Mouse (Mus musculus) intestine, embryonic 15.5 days (tissue): ENCODE results near the gene Incenp. TPM values are rescaled to one million over a fixed set of nuclear protein-coding genes. Genes with fewer than 3 reads are reported as not detected.
A peak's percentile ranks its signal among the peaks of the same experiment; 100 is the strongest.
"Not testable (repeated sequence)": the region's sequence is repeated elsewhere in the genome, so short reads cannot be mapped to it uniquely, and the experiment has no call there.

ENCODE experiments used
- ATAC-seq: fragments of 200-750 bp; cut with Nextera tagmentation; 2 replicates; pipeline ENCODE4 v1.8.0; 2017; ENCODE audit warnings: moderate TSS enrichment, moderate library complexity
- H3K27ac ChIP-seq: fragments of 300-500 bp; sonication (generic); 2 replicates; pipeline ENCODE4 v1.5.1; 2015; ENCODE audit warnings: mild to moderate bottlenecking, inconsistent platforms
- H3K27me3 ChIP-seq: fragments of 300-500 bp; sonication (generic); replicated peaks from 2 replicates; pipeline ENCODE4 v1.6.1; 2015; ENCODE audit warnings: inconsistent platforms
- H3K36me3 ChIP-seq: fragments of 300-500 bp; sonication (generic); 2 replicates; pipeline ENCODE4 v1.6.1; 2015; ENCODE audit warnings: inconsistent platforms
- H3K4me1 ChIP-seq: fragments of 300-500 bp; sonication (generic); replicated peaks from 2 replicates; pipeline ENCODE4 v1.6.1; 2015; ENCODE audit warnings: inconsistent platforms
- H3K4me2 ChIP-seq: fragments of 300-500 bp; sonication (generic); replicated peaks from 2 replicates; pipeline ENCODE4 v1.6.1; 2015; ENCODE audit warnings: mild to moderate bottlenecking, inconsistent platforms
- H3K4me3 ChIP-seq: fragments of 300-500 bp; sonication (generic); replicated peaks from 2 replicates; pipeline ENCODE4 v1.5.1; 2015; ENCODE audit warnings: inconsistent platforms
- H3K9ac ChIP-seq: fragments of 300-500 bp; sonication (generic); 2 replicates; pipeline ENCODE4 v1.6.1; 2015; ENCODE audit warnings: inconsistent platforms
- H3K9me3 ChIP-seq: fragments of 300-500 bp; sonication (generic); 2 replicates; pipeline ENCODE4 v1.6.1; 2016; ENCODE audit warnings: inconsistent platforms
- WGBS: fragments of 180-500 bp; shearing (Covaris S2); methylation state at CpG from one replicate; pipeline ENCODE4 v1.1.7; 2015; 5-methylcytosine and 5-hydroxymethylcytosine counted together
- polyA plus RNA-seq: library from polyadenylated mRNA; unstranded; fragments of >200 nt; fragmentation: Nextera tagmentation; extraction: Ambion mirVana; gene quantifications from 2 replicates; pipeline ENCODE4 v1.2.1, GENCODE M21; 2015

Incenp gene
- polyA plus RNA-seq, 1 experiment from 2014 or later, result 87.6 TPM

DNA sequence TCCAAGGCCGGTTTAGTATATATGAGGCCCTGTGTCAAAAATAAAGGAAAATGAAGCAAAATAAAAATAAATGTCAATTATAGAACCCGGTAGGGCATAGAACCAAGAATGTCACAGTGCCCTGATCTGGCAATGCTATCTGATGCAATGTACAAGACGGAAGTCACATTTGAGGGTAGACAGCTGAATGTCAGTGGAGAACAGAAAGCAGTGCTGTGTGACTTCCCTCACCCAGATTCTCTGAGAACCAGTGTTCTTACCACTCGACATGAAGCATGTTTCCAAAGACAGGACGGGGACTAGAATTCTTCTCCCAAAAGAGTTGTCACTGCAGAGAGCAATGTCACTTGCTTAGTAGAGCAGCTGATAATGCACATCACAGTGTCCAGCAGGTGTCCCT is 14.4 kb upstream of the Incenp start:
- Histone ChIP-seq H3K9ac (no peak overlapping the region), H3K9me3 (no peaks in the 10 kb centered on the region), H3K36me3 (no peaks in the 10 kb centered on the region), H3K4me3 (no peak overlapping the region), H3K27me3 (no peaks in the 10 kb centered on the region), H3K4me1 (no peaks in the 10 kb centered on the region), H3K4me2 (no peak overlapping the region), H3K27ac (no peak overlapping the region)
- ATAC-seq, result no peak
- 85% methylated on average over 5 of the region's 5 CpGs for WGBS

DNA sequence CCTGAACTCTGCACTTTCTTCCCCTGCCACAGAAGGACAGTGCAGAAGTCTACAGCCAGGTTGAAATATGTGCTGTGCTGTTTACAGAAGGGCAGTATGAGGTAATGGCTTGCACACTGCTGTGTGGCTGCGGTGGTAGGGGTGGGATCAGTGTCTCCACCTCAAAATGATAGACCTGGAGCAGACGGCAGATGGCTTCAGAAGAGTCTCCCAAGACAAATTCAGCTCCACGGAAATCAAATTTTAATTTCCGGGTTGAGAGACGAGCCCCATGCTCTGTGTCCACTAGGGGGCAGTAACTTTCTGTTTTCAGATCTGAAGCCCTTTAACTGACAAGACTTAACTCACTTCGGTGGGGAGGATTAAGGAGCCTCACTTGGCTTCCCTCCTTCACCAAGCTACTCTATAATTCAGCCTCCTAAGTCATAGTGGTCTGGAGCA is 12.0 kb upstream of the Incenp start:
- peak; percentile 58 for ATAC-seq
- Histone ChIP-seq H3K36me3 (no peaks in the 10 kb centered on the region), H3K4me2 (0 out of 2 replicates have a peak overlapping the region, but pooled peaks have one; percentile 30), H3K4me3 (no peak overlapping the region), H3K27me3 (no peaks in the 10 kb centered on the region), H3K4me1 (no peaks in the 10 kb centered on the region), H3K27ac (no peak overlapping the region), H3K9me3 (no peaks in the 10 kb centered on the region), H3K9ac (no peak overlapping the region)
- WGBS, result 15% methylated on average over 6 of the region's 6 CpGs

DNA sequence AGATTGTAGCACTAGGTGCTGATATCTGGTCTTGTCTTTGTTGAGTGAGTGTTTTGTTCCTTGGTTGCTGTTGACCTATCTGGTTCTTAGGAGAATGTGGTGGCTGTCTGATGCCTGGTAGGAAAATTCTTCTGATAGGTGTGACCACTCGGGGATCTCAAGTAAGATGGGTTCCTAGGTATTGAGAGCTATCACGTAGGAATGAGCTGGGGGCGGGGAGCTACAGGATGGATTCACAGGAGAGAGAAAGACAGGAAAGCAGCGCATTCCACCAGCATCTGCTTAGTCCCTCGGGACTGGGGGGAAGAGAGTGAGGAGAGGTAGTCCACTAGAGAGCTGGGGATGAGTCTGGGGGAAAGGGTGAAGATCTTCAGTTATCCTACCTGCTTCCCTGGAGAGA is 10.0 kb upstream of the Incenp start:
- H3K4me2 ChIP-seq, result no peak overlapping the region
- WGBS, result 83% methylated on average over 5 of the region's 5 CpGs
- H3K9ac ChIP-seq, result no peak overlapping the region
- H3K4me3 ChIP-seq, result no peak overlapping the region
- no peaks in the 10 kb centered on the region for H3K9me3 ChIP-seq
- no peaks in the 10 kb centered on the region for H3K27me3 ChIP-seq
- no peak overlapping the region for H3K27ac ChIP-seq
- H3K36me3 ChIP-seq, result no peaks in the 10 kb centered on the region
- no peak for ATAC-seq
- no peaks in the 10 kb centered on the region for H3K4me1 ChIP-seq

GRCm38 (mm10) chr19:9900696-9901095 is 1.3 kb upstream of the Incenp start:
- 91% methylated on average over 2 of the region's 2 CpGs for WGBS
- H3K27ac ChIP-seq, H3K4me3 ChIP-seq, H3K4me2 ChIP-seq, H3K36me3 ChIP-seq, ATAC-seq, H3K9ac ChIP-seq, H3K9me3 ChIP-seq, H3K27me3 ChIP-seq: not testable (repeated sequence)
- peaks cover 17% of the 10 kb centered on the region for H3K4me1 ChIP-seq

- peak; percentile 77 for ATAC-seq
- H3K9me3 ChIP-seq, result no peaks in the 10 kb centered on the region
- peak overlapping the region; percentile 57 for H3K4me2 ChIP-seq
- H3K27ac ChIP-seq, result peak overlapping the region; percentile 93
- H3K36me3 ChIP-seq, result peaks cover 2% of the 10 kb centered on the region; the same call in 1 of the 2 replicates
- H3K4me1 ChIP-seq, result peaks cover 17% of the 10 kb centered on the region
- no peaks in the 10 kb centered on the region for H3K27me3 ChIP-seq
- H3K4me3 ChIP-seq, result peak overlapping the region; percentile 49
- WGBS, result 8% methylated on average over 10 of the region's 10 CpGs
- peak overlapping the region; percentile 46 for H3K9ac ChIP-seq
Measured at GRCm38 (mm10) chr19:9899780-9900146, 412 bp upstream of the Incenp start.

- Histone ChIP-seq H3K9me3 (no peaks in the 10 kb centered on the region), H3K9ac (peak overlapping the region; percentile 72), H3K36me3 (peaks cover 15% of the 10 kb centered on the region), H3K27ac (peak overlapping the region; percentile 83), H3K4me2 (peak overlapping the region; percentile 69), H3K4me3 (peak overlapping the region; percentile 76), H3K4me1 (peaks cover 17% of the 10 kb centered on the region), H3K27me3 (no peaks in the 10 kb centered on the region)
- 8% methylated on average over 17 of the region's 17 CpGs for WGBS
- no peak; the same call in 1 of the 2 replicates for ATAC-seq
Measured at GRCm38 (mm10) chr19:9898339-9899066, 848 bp downstream of the Incenp start.

DNA sequence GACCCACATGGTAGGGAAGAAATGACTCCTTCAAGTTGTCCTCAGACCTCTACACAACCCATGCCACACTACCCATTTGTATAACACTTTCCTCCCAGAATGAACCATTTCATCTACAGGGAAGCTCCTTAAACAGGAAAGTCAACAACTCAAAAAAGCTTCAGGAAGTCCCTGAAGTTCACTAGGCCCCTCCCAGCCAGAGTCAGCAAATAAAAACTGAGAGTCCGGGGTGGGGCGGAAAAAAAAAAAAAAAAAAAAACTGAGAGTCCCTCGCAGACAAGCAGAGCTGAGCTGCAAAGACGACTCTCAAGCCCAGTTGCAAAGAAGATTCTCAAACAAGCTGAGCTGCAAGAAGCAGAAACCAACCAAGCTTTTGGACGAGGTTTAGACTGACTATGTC is 3.3 kb downstream of the Incenp start:
- H3K4me2 ChIP-seq, result peak overlapping the region; percentile 10; the same call in 1 of the 2 replicates
- WGBS, result 56% methylated on average over 5 of the region's 5 CpGs
- H3K27me3 ChIP-seq, result no peaks in the 10 kb centered on the region

GRCm38 (mm10) chr19:9886771-9887170 is 12.6 kb downstream of the Incenp start:
- H3K27ac ChIP-seq, result no peak overlapping the region
- no peak overlapping the region for H3K4me3 ChIP-seq
- ATAC-seq, result 0 out of 2 replicates have a peak, but pooled peaks have one; percentile 34
- no peaks in the 10 kb centered on the region for H3K27me3 ChIP-seq
- H3K36me3 ChIP-seq, result peaks cover 55% of the 10 kb centered on the region
- H3K4me2 ChIP-seq, result no peak overlapping the region
- no peaks in the 10 kb centered on the region for H3K4me1 ChIP-seq
- H3K9ac ChIP-seq, result no peak overlapping the region
- H3K9me3 ChIP-seq, result no peaks in the 10 kb centered on the region
- 86% methylated on average over 8 of the region's 8 CpGs for WGBS

More for the DNA sequence above, 3.3 kb downstream of the Incenp start:
- Histone ChIP-seq H3K9me3 (no peaks in the 10 kb centered on the region), H3K9ac (0 out of 2 replicates have a peak overlapping the region, but pooled peaks have one; percentile 15), H3K27ac (no peak overlapping the region), H3K36me3 (peaks cover 25% of the 10 kb centered on the region), H3K4me3 (no peak overlapping the region), H3K4me1 (peaks cover 17% of the 10 kb centered on the region)
- ATAC-seq, result no peak

GRCm38 (mm10) chr19:9886348-9886747 is 13.0 kb downstream of the Incenp start:
- H3K4me1 ChIP-seq, result no peaks in the 10 kb centered on the region
- H3K9me3 ChIP-seq, result no peaks in the 10 kb centered on the region
- H3K9ac ChIP-seq, result no peak overlapping the region
- no peak overlapping the region for H3K4me2 ChIP-seq
- WGBS, result 79% methylated on average over 1 of the region's 1 CpGs
- H3K4me3 ChIP-seq, result no peak overlapping the region
- ATAC-seq, result no peak
- peaks cover 58% of the 10 kb centered on the region for H3K36me3 ChIP-seq
- no peak overlapping the region for H3K27ac ChIP-seq
- no peaks in the 10 kb centered on the region for H3K27me3 ChIP-seq

- H3K4me2 ChIP-seq, result no peak overlapping the region
- no peaks in the 10 kb centered on the region for H3K4me1 ChIP-seq
- no peak overlapping the region for H3K27ac ChIP-seq
- H3K9ac ChIP-seq, result no peak overlapping the region
- WGBS, result 96% methylated on average over 20 of the region's 20 CpGs
- no peak overlapping the region for H3K4me3 ChIP-seq
- H3K9me3 ChIP-seq, result no peaks in the 10 kb centered on the region
- H3K36me3 ChIP-seq, result peaks cover 80% of the 10 kb centered on the region
- no peaks in the 10 kb centered on the region for H3K27me3 ChIP-seq
- ATAC-seq, result no peak
Measured at GRCm38 (mm10) chr19:9878186-9878835, 21.0 kb downstream of the Incenp start.

- Histone ChIP-seq H3K27ac (no peak overlapping the region), H3K36me3 (no peaks in the 10 kb centered on the region), H3K4me2 (no peak overlapping the region), H3K27me3 (no peaks in the 10 kb centered on the region), H3K4me3 (no peak overlapping the region), H3K4me1 (no peaks in the 10 kb centered on the region), H3K9me3 (no peaks in the 10 kb centered on the region), H3K9ac (no peak overlapping the region)
- no peak for ATAC-seq
Measured at GRCm38 (mm10) chr19:9865466-9865865, 33.9 kb downstream of the Incenp start.

DNA sequence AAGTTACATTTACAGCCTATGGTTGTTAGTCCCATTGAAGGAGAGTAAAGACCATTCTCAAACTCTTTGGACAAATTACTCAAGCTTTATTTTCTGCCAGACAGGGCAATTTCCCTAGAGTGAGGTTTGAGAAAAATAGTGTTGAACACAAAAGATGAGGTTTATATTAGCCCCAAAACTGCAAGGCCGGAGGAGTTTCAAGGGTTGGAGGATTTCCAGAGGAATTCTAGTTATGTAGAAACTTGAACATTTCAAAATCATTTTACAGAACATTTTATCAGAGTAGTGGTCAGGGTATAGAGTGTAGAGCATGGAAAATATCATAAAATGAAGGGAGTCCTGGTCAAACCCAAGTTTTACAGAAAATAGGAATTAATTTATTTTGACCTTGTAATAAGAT is 34.5 kb downstream of the Incenp start:
- no peak; the same call in 1 of the 2 replicates for ATAC-seq
- 50% methylated on average over 1 of the region's 1 CpGs for WGBS
- Histone ChIP-seq H3K4me2 (no peak overlapping the region), H3K4me1 (no peaks in the 10 kb centered on the region), H3K9me3 (no peaks in the 10 kb centered on the region), H3K27ac (no peak overlapping the region), H3K9ac (no peak overlapping the region), H3K4me3 (no peak overlapping the region), H3K27me3 (no peaks in the 10 kb centered on the region), H3K36me3 (no peaks in the 10 kb centered on the region)

GRCm38 (mm10) chr19:9860821-9861220 is 38.5 kb downstream of the Incenp start:
- not testable (repeated sequence) for H3K9me3 ChIP-seq, H3K27me3 ChIP-seq, ATAC-seq, H3K9ac ChIP-seq, H3K27ac ChIP-seq, H3K4me1 ChIP-seq, H3K4me2 ChIP-seq, H3K4me3 ChIP-seq, H3K36me3 ChIP-seq
- 95% methylated on average over 2 of the region's 3 CpGs for WGBS
